Mouse (Mus musculus) kidney, postnatal 14 days (tissue): ENCODE results near the gene Ttc17.

Source experiments
- DNase-seq: peaks from one replicate; pipeline ENCODE4 v3.0.0; 2022; ENCODE audit warnings: mixed read lengths

Ttc17 gene

DNA sequence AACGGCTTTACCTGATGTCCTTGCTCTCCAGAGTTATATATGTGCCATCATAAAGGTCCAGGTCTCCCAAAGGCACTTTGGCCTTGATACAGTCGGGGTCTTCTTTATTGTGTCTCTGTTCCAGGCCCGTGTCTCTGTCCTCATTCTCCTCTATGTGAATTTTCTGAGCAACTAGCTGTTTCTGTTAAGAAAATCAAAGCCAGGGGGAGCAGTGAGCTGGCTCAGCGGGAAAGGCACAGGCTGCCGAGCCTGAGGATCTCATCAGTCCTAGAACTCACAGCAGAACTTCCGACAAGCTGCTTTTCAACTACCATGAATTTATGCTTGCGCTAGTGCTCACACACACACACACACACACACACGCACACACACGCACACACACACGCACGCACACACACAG is 27.8 kb downstream of the Ttc17 start:
- DNase-seq, result no peak

DNA sequence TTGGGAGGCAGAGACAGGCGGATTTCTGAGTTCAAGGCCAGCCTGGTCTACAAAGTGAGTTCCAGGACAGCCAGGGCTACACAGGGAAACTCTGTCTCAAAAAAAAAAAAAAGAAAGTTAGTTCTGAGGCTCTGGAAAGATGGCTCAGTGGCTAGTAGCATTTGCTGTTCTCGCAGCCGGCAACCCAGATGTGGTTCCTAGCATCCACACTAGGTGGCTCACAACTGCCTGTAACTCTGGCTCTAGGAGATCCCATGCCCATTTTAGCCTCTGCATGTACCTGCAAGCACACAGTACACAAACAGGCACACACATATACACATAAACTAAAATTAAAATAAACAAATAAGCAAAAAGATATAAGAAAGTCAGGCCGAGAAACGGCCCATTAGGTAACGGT is 35.4 kb downstream of the Ttc17 start:
- peak; percentile 36 for DNase-seq

DNA sequence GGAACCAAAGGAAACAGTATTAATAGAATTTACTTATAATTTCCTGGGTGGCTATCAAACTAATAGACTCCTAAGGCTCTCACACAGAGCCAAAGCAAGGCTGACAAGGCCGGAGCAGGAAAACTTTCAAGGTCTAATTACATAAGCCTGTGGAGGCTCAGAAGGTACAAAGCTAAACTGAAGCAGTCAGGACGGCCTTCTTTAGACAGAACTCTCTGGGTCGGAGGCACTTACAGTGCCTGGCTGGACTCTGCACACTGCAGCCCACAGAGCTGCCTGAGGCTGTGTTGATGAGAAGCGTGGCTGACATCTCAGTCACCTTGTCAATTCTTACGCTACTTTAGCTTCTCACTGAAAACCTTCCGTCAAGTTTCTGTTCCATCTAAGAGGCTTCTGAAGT is 42.7 kb downstream of the Ttc17 start:
- no peak for DNase-seq

DNA sequence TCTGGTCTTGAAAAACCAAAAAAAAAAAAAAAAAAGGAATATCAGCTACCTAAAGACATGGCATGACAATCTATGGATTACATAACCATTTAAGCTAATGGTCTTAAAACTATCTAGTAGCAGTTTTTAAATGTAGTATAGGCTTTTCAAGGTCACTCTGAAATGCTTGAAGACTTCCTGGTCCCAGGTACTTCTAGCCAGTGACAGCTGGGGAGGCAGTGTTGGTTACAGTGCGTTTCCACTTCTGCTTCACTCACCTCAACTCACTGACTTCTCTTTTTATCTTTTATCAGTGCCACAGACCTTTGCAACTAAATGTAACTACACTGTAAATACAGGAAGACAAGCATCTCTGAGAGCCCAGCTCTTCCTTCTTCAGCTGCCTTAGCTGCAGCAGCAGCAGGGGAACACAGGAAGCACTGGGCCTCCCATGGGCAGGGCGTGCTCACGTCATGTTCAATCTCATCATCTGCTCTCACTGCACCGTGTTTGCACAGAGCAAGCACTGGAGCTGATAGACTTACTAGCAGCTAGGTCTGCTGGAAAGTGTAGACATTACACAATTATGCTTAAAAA is 46.0 kb downstream of the Ttc17 start:
- DNase-seq, result no peak

DNA sequence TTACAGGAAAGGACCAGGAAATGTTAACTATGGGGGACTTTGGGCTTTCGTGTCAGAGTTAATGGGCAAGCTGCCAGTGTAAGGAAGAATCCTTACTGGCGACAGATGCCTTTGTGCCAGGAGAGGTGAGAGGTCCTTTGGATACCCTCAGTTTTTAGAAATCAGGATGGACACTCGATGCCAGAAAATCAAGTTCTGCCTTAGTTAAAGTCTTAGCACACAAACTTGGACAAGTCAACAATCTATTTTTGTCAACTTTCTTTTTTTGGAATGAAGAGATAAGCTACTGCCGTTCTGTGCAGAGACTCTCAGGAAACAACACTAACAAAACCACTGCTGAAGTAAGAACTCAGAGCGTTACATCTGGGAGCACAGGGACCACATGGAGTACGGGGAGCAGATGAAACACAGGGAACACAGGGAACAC is 58.3 kb downstream of the Ttc17 start:
- DNase-seq, result peak; percentile 81

DNA sequence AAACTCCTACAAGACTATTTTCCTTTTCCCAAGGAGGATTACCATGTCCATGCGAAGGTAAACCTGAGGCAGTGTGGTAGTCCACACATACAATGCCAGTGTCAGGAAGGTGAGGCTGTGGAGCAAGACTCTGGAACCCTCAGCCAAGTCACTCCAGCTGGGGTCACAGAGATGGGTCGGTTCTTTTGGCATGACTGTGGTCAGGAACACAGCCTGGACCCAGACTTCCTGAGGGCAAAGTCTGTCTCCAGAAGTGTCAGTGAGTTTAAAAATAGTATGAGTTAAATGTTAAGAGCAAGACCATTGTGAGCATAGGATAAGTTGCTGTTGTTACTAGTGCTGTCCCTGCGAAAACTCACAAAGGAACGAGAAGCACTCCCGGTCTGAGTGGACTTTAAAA is 59.7 kb downstream of the Ttc17 start:
- DNase-seq, result peak; percentile 64

DNA sequence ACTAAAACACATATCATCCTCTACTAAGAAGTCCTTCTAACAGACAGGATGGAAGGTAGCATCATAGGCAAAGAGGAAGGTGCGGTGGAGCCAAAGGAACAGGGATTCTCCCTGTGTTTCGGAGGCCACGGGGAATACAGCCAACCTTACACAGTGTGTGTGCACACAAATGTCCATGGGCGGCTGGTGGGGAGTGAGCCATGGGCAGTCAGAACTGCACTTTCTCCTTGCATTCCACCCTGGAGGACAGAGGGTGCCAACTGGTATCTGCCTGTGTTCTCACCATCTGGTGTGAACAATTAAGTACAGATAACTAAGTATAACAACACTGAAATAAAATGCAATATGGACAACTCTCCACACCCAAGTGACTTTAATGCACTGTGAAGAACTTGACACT is 61.9 kb downstream of the Ttc17 start:
- no peak for DNase-seq

DNA sequence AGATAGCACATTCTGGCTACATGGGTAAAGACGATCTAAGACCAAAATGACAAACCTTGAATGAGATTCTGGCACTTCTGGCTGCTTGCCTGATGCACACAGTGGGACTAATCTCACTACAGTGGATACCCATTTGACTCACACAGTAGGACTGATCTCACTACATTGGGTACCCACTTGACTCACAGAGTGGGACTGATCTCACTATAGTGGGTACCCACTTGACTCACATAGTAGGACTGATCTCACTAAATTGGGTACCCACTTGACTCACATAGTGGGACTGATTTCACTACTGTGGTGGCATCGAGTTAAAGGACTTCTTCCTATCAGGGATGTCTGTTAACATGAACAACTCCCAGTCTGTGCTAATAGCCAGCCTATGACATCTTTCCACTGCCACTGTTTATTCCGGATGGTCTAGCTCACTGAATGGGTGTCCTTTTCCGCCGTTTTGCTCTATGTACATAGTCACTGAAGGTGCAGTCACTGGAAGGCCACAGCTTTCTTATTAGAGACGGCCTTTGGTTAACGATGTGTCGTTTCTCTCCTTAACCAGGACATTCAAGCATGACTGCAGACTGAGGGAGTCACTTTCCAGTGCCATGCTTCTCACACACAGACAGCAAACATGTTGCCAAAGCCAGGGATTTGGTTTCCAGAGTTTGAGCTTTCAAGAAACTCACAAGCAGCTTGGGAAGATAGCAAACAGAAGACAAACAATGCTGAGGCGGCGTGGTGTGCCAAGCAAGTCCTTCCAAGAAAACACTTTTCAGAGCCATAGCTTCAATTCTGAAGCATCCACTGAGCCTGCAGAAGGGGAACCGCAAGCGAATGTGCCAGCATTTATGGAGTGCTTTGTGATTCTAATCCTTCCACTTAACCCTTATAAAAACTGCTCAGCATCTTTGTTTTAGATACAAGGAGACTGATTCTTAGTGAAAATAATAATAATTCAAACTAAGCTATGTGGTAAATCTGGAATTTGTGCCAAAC is 62.9 kb downstream of the Ttc17 start:
- DNase-seq, result no peak

DNA sequence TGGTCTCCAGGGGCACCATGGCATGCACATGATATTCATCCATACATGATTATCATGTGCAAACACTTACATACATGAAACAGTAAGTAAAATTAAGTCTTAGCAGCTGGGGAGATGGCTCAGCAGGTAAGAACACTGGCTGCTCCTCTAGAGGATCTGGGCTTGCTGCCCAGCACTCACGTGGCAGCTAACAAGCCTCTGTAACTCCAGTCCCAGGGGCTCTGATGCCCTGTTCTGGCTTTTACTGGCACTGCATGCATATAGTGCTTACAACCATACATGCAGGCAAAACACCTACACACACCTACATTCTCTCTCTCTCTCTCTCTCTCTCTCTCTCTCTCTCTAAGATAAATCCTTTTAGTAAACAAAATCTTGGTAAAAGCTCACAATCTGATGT is 65.7 kb downstream of the Ttc17 start:
- peak; percentile 18 for DNase-seq

DNA sequence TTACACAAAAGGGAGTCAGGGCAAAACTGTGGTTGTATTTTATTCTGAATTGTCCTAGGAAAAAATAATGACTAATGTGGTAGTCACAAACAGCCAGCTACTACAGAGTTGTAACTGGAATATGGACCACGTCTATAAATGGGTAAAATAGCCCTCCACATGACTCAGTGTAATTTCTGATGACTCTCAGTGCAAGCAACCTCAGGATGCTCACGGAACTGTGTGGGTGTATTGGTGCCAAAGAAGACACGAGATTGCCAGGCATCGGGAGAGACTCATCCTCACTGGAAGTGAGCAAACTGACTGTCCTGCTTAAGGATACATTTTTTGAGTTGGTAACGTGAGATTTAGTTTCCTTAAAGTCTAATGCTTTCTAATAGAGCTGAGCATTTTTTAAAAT is 67.0 kb downstream of the Ttc17 start:
- no peak for DNase-seq

DNA sequence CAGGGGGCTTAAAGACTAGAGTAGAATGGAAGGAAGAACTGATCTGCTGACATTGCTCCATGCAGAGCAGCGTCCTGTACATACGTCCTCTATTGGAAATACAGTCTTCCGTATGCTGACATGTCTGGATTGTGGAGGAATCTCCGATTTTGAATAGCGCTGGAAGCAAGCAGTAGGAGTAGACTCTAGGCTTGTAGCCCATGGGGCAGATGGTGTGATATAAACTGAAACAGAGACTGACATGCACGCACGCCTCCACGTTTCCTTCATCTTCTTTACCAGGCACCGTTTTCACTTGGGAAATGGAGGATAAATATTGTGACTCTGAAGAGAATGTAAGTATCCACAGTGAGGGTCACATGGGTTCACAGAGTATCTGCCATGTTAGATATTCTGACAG is 70.2 kb downstream of the Ttc17 start:
- DNase-seq, result no peak

DNA sequence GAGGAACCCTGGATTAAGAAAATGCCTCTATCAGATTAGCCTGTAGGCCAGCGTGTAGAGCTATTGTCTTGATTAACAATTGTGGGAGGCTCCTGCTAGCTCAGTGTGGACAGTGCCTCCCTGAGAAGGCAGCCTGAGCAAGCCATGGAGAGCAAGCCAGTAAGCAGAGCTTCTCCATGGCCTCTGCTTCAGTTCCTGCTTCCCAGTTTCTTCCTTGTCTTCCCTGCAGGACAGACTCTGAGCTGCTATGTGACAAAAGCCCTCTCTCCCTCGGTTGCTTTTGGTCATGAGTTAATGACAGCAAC is 71.8 kb downstream of the Ttc17 start:
- no peak for DNase-seq

DNA sequence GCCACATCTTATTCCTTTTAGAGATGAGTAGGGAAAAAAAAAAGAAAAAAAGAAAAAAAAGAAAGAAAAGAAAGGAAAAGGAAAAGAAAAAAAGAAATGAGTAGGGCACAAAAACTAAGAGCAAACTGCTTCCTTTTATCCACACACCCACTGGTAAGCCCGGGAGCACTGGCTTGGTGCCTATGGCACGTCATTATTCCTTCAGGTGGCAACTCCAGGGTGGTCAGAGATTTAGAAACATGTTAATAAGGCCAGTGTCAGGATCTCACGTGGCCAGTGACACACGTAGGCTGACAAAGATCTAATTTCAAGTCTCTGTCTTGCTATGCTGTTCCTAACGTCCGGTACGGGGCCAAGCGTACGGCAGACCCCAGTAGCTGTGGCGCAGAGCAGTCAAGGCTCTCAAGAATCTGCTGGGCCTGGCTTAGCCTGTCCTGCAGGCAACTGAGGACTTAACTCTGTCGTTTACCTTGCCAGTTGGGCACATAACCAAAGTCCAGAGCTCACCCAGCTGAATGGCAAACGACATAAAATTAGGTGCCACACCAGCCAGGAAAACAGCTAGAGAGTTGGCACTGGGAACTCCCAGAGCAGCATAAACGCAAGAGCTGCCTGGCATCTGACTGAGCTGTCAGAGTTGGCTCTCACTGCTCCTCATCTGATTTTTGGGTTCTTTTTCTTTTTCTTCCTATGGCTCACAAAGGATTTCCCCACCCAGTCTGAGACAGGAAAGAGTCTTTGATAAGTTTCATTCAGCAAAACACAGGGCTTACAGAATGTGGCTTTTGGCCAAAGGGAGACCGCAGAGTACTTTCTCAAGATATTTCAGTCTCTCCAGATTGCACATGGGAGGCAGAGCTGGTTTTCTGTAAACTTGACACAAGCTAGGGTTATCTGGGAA is 72.4 kb downstream of the Ttc17 start:
- DNase-seq, result peak; percentile 16

DNA sequence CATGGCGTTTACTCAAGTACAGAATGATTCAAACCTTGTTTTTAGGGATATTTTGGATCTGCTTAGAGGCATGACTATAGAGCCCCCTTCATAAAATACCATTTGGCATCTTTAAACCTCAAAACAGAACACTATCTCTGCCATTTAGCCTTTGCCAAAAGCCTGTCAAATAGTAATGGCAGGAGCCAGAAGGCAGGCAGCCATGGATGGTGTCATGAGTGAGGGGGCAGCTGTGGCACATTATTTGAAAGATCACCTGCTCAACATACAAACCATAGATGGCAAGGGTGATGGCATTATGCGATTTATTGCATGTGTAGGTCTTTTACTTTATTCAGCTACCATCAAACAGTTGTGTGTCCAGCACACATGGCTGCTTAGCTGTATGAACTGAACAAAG is 73.4 kb downstream of the Ttc17 start:
- no peak for DNase-seq

DNA sequence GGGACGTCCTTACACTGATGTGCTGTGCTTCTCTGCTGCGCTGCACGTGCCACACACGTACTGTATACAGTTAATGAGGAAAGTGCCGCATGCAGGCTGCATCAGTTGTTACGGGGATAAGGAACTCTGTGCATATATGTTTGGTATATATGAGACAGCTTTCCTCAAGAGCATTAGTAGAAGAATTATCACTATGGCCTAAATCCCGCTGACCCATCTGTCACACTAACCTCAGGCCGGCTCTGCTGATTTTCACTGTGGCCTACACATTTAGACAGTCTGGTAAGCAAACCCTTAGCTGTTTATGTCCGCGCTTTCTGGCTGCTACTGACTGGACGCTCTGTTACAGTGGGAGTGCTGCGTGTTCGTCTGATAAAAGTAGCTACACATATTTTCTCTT is 77.2 kb downstream of the Ttc17 start:
- no peak for DNase-seq

DNA sequence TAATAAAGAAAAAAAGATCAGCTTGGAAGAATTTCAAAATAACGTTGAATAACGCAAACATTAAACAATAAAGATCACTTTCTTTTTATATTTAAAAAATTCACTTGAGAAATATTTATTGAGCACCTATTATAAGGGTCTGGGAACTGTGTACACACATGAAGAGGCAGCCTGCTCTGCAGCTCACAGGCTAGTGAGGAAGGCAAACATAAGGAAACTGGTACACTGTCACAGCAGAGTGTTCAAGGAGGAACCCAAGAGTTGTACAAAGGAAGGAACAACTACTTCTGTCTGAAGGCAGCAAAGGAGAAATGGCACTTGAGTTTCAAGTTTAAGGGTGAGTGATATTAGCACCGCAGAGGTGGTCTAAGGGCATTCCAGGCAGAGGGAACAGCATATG is 78.7 kb downstream of the Ttc17 start:
- no peak for DNase-seq

DNA sequence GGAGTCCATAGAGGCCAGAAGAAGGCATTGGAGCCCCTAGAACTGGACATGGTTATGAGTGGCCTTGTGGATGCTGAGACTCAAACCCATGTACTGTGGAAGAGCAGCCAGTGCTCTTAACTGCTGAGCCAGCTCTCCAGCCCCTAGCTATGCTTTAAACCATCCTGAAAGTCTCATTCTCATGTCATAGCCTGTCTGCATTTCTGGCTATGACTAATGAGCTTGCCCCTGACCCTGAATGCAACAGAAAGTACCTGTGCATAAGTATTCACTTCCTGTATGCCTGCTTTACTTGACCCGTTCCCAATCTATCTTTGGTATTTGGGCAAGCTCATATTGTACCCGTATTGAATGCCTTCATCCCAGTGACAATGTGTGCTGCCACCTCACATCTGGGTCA is 86.7 kb downstream of the Ttc17 start:
- DNase-seq, result no peak

DNA sequence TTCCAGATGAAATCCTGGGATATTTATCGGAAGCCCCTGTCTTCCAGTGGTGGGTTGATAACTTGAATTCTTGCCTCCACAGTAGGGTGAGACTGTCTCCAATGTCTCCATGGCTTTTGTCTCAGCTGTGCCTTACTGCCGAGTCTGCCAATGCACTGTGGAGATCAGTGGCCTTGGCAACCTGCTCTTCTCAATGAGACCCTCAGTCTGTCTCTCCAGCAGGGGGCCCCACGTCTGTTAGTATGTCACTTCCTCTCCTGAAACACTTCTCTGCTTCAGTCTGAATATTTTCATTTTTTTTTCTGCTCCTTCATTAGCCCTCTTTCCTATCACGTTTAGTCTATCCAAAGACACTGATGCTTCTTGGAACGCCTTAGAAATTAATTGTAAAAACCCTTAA is 90.0 kb downstream of the Ttc17 start:
- DNase-seq, result no peak

DNA sequence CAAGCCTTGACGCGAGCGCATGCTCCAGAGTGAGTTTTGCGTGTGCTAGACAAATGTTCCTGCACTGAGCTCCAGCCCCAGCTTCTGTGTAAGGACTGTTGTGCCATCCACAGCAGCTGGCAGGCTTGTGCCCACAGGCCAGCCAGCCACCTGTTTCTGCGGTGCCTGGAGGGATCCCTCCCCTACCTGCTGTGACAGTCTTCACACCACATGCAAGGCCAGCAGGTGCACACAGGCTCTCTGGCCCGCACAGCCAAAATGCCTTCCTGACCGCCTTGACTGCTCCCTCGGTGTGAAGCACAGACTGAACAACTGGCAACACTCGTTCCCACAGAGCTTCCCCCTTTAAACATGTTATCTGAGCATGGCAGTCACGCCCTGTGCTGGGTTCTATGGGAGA is 102.5 kb downstream of the Ttc17 start:
- no peak for DNase-seq

DNA sequence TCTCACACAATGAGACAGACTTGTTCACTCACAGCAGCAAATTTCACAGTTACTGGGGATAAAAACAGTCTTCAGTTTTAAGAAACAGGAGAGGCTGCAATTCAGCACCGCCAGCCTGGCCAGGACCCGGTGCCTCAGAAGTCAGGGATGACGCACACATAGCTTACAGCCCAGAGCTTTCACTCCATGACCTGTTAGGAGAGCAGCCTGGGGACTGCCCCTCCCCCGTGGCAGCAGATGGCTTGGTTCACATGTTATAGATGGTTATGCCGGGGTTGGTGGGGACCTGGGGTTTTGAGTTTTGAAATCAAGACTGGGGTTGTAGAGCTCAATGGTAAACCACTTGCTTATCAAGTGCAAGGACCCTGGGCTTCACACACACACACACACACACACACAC is 104.1 kb downstream of the Ttc17 start:
- DNase-seq, result no peak

DNA sequence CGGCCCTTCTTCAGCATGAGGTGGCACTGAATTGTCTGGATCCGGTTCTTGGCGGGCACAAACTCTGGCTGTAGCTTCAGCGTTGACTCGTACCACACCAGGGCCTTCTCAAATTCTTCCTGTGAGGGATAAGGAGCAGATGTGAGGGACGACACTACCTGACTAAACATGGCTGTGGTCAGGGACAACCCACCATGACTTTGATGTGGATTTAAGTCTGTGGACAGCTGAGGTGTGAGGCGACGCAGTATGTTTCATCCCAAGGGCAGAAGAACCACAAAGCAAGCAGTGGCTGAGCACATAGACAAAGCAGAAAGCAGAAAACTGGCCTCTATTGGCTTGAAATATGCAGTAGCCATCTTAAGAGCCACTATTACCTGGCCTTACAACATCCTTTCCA is 104.7 kb downstream of the Ttc17 start:
- DNase-seq, result no peak

DNA sequence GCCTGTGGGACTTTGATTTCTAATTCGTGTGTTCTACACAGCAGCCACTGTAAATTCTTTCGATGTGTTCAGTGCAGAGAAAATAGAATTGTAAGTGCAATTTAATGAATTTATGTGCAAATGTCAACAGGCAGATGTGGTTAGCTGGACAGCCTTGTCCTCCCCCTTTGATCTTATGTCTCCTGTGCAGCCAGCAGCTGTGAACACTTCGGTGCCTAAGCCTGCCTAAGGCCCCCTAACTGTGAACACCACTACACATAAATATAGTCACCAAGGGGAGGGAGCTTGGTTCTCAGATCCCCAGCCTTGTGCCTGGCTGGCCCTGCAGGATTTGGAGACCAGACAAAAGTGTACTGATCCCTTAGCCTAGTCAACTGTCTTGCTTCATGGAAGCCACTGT is 109.0 kb downstream of the Ttc17 start:
- DNase-seq, result no peak

DNA sequence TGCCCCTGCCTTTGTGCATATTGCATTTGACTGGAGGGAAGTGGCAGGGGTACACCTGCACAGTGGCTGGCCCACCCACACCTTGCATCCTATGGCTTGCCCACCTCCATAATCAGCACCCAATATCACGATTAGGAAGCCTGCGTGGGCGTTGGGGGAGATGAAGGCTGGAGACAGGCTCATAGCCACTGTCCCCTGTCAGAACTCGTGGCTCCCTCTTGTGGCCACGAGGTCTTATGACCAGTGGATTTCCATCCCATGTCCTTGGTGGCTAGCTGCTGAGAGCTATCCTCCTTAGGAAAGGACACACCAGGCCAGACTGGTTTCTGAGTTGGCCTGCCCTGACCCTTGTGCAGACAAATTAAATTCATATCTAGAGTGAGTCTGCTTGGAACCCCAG is 116.0 kb downstream of the Ttc17 start:
- peak; percentile 74 for DNase-seq

DNA sequence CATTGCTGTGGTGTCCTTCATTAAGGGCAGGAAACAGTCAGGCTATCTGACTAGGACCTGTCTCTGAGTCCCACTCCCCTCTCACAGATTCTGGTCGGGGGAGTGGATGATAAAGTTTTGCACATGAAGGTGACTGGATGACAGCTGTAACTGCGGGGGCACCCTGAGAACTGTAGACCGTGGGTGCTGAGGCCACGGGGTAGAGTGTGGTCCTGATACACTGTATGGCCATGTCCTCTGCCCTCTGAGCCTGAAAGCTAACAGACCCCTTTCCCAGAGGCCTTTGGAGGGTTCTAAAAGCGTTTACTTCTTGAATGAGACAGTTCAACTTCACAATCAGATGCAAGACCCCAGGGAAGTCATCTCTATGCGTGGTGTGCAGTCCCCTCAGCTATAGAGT is 116.8 kb downstream of the Ttc17 start:
- no peak for DNase-seq
